Mouse (Mus musculus) T-helper 2 cell (primary cell): ENCODE measurements around the gene Bcar3.

Source experiments
- in situ Hi-C: fragments of 300-600 bp; cut with MboI, MseI; formaldehyde crosslinking; loops from one replicate; pipeline ENCODE4 v1.15.1; 2025; ENCODE audit warnings: high pct_unique_total_duplicates

The Bcar3 gene

GRCm38 (mm10) chr3:122509534-122510239 lies 215.8 kb downstream of the Bcar3 start:
- in situ Hi-C loops: loop anchor here (10.0 kb wide), 1 partner anchor 115 kb away; no protein-coding TSS in a partner anchor

- in situ Hi-C loops: loop anchor here (10.0 kb wide), 1 partner anchor 115 kb away; no protein-coding TSS in a partner anchor
These were observed 216.4 kb downstream of the Bcar3 start for GRCm38 (mm10) chr3:122510240-122510750.

GRCm38 (mm10) chr3:122510932-122511331 lies 217.0 kb downstream of the Bcar3 start:
- in situ Hi-C loops: loop anchor here (10.0 kb wide), 1 partner anchor 114 kb away; no protein-coding TSS in a partner anchor

- in situ Hi-C loops: loop anchor here (10.0 kb wide), 1 partner anchor 113 kb away; no protein-coding TSS in a partner anchor
These were observed 218.0 kb downstream of the Bcar3 start for GRCm38 (mm10) chr3:122511721-122512619.

GRCm38 (mm10) chr3:122512725-122513375 lies 218.9 kb downstream of the Bcar3 start:
- in situ Hi-C loops: loop anchor here (10.0 kb wide), 1 partner anchor 112 kb away; no protein-coding TSS in a partner anchor

- in situ Hi-C loops: loop anchor here (10.0 kb wide), 1 partner anchor 109 kb away; no protein-coding TSS in a partner anchor
These were observed 221.8 kb downstream of the Bcar3 start for GRCm38 (mm10) chr3:122515568-122516326.

- in situ Hi-C loops: loop anchor here (10.0 kb wide), 1 partner anchor 108 kb away; no protein-coding TSS in a partner anchor
These were observed 222.4 kb downstream of the Bcar3 start for GRCm38 (mm10) chr3:122516327-122516695.

- in situ Hi-C loops: loop anchor here (10.0 kb wide), 1 partner anchor 107 kb away; no protein-coding TSS in a partner anchor
These were observed 223.8 kb downstream of the Bcar3 start for GRCm38 (mm10) chr3:122517726-122518125.

GRCm38 (mm10) chr3:122518231-122518736 lies 224.3 kb downstream of the Bcar3 start:
- in situ Hi-C loops: loop anchor here (10.0 kb wide), 1 partner anchor 107 kb away; no protein-coding TSS in a partner anchor

GRCm38 (mm10) chr3:122519082-122519481 lies 225.1 kb downstream of the Bcar3 start:
- in situ Hi-C loops: loop anchor here (10.0 kb wide), 1 partner anchor 106 kb away; no protein-coding TSS in a partner anchor

- in situ Hi-C loops: no loop called here
These were observed 226.4 kb downstream of the Bcar3 start for GRCm38 (mm10) chr3:122520365-122520764.

GRCm38 (mm10) chr3:122520875-122521274 lies 226.9 kb downstream of the Bcar3 start:
- in situ Hi-C loops: no loop called here

GRCm38 (mm10) chr3:122521294-122521693 lies 227.4 kb downstream of the Bcar3 start:
- in situ Hi-C loops: no loop called here

- in situ Hi-C loops: no loop called here
These were observed 234.5 kb downstream of the Bcar3 start for GRCm38 (mm10) chr3:122528477-122528876.

- in situ Hi-C loops: no loop called here
These were observed 242.2 kb downstream of the Bcar3 start for GRCm38 (mm10) chr3:122535938-122536703.

GRCm38 (mm10) chr3:122538851-122539250 lies 244.9 kb downstream of the Bcar3 start:
- in situ Hi-C loops: no loop called here

- in situ Hi-C loops: no loop called here
These were observed 246.2 kb downstream of the Bcar3 start for GRCm38 (mm10) chr3:122539961-122540690.

- in situ Hi-C loops: no loop called here
These were observed 247.0 kb downstream of the Bcar3 start for GRCm38 (mm10) chr3:122540918-122541317.

- in situ Hi-C loops: no loop called here
These were observed 251.4 kb downstream of the Bcar3 start for GRCm38 (mm10) chr3:122545346-122545745.
